Mouse (Mus musculus) bone marrow, adult 2 months (tissue): ENCODE measurements around the gene Sdhaf4.

ENCODE experiments used
- CTCF ChIP-seq: fragments of 200-500 bp; IDR thresholded peaks from 2 replicates; pipeline ENCODE4 v1.5.1; 2011; ENCODE audit warnings: low read length, control low read depth; ENCODE audit not compliant: control insufficient read depth, insufficient read depth
- POLR2A ChIP-seq: fragments of 200-500 bp; IDR thresholded peaks from 2 replicates; pipeline ENCODE4 v1.6.1; 2011; ENCODE audit warnings: low read depth, mild to moderate bottlenecking, control low read depth, low read length, borderline replicate concordance; ENCODE audit not compliant: control insufficient read depth

- TF ChIP-seq POLR2A = no peak
- no peak for TF ChIP-seq CTCF
These were observed 39.2 kb downstream of the Sdhaf4 start for GRCm38 (mm10) chr1:23966226-23966625.
